Mouse (Mus musculus): ENCODE measurements around the gene Zfp629. TPM values are rescaled to one million over a fixed set of nuclear protein-coding genes. Genes with fewer than 3 reads are reported as not detected.

Gene Zfp629
- polyA plus RNA-seq, 1 experiment from 2014 or later = 35.8 TPM

GRCm38 (mm10) chr7:127588011-127588871, 27.4 kb downstream of the Zfp629 start, which contains the start of the genes Ccdc189 and Rnf40:
Gene Ccdc189 (minus strand): TSS chr7:127588595.
Gene Rnf40 (plus strand): TSS chr7:127588767.
- under 1% methylated on average over 50 of the region's 50 CpGs for WGBS
- peak within 1 kb of the TSS; percentile 87 for H3K9ac ChIP-seq
- peak within 1 kb of the TSS; percentile 78 for H3K27ac ChIP-seq
- peak; percentile 98 for ATAC-seq (ENCODE audit: low FRiP score)
- peak within 1 kb of the TSS; percentile 84 for H3K4me2 ChIP-seq (replicated peaks)
- peaks cover 19% of the 10 kb centered on the region for H3K4me1 ChIP-seq
- H3K27me3 ChIP-seq = no peaks in the 10 kb centered on the region
- peak within 1 kb of the TSS; percentile 84 for H3K4me3 ChIP-seq
- H3K36me3 ChIP-seq = peaks cover 49% of the 10 kb centered on the region
- no peaks in the 10 kb centered on the region for H3K9me3 ChIP-seq (replicated peaks)

GRCm38 (mm10) chr7:127587196-127587595, 28.4 kb downstream of the Zfp629 start:
- Histone ChIP-seq H3K4me2 (replicated peaks) (peak overlapping the region; percentile 84), H3K27me3 (no peaks in the 10 kb centered on the region), H3K4me3 (peak overlapping the region; percentile 84; the same call in 1 of the 2 replicates), H3K27ac (no peak overlapping the region), H3K36me3 (peaks cover 50% of the 10 kb centered on the region), H3K4me1 (peaks cover 19% of the 10 kb centered on the region), H3K9ac (peak overlapping the region; percentile 62), H3K9me3 (replicated peaks) (no peaks in the 10 kb centered on the region)
- ATAC-seq (ENCODE audit: low FRiP score) = no peak
- WGBS = 78% methylated on average over 5 of the region's 5 CpGs

DNA sequence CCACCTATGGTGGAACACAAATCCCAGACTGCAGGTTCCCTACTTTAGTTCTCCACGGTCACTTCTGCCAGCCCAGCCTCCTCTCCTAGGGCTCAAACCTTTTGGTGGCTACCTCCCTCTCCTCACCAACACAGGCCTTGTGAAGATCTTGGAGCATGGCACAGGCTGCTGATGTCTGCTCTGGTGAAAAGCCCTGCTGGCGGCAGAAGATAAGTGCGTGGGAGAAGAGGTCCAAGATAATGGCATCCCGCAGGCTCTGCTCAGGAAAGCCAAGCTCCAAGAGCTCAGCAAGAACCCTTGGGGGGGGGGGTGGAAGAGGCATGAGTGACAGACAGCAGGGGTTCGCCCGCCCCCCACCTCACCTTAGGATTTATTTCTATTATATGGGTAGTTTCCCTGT, 29.4 kb downstream of the Zfp629 start:
- no peak for ATAC-seq (ENCODE audit: low FRiP score)
- Histone ChIP-seq H3K36me3 (peaks cover 49% of the 10 kb centered on the region), H3K4me1 (peaks cover 19% of the 10 kb centered on the region), H3K4me2 (replicated peaks) (no peak overlapping the region), H3K9ac (no peak overlapping the region), H3K27ac (no peak overlapping the region), H3K27me3 (no peaks in the 10 kb centered on the region), H3K9me3 (replicated peaks) (no peaks in the 10 kb centered on the region), H3K4me3 (no peak overlapping the region)
- 91% methylated on average over 6 of the region's 6 CpGs for WGBS

- no peaks in the 10 kb centered on the region for H3K27me3 ChIP-seq
- no peak overlapping the region for H3K4me2 ChIP-seq (replicated peaks)
- H3K4me1 ChIP-seq = peaks cover 19% of the 10 kb centered on the region
- WGBS = 80% methylated on average over 7 of the region's 7 CpGs
- ATAC-seq (ENCODE audit: low FRiP score) = no peak
- H3K9me3 ChIP-seq (replicated peaks) = no peaks in the 10 kb centered on the region
- no peak overlapping the region for H3K9ac ChIP-seq
- peaks cover 46% of the 10 kb centered on the region for H3K36me3 ChIP-seq
- no peak overlapping the region for H3K27ac ChIP-seq
- H3K4me3 ChIP-seq = no peak overlapping the region
Observed at GRCm38 (mm10) chr7:127585031-127585430, 30.6 kb downstream of the Zfp629 start.

DNA sequence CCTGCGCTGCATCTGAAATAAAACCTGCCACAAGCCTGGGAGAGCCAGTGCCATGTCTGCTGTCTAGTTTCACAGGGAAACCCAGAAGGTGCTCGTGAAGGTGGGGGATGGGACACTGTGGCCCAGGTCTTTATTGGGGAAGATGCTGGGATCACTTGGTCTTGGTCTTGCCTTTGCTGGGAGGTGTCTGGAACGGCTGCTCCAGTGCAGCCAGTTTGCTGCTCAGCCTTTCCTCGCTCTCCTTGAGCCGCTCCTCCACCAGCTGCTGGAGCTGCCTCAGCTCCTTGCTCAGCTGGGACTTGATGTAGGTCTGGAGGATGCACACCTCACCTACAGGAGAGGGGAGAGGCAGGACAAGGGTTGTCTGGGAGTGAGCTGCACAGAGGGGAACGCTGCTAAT, 32.3 kb downstream of the Zfp629 start:
- Histone ChIP-seq H3K9ac (no peak overlapping the region), H3K27ac (no peak overlapping the region), H3K4me2 (replicated peaks) (no peak overlapping the region), H3K36me3 (peaks cover 61% of the 10 kb centered on the region), H3K9me3 (replicated peaks) (no peaks in the 10 kb centered on the region), H3K27me3 (no peaks in the 10 kb centered on the region), H3K4me1 (peaks cover 11% of the 10 kb centered on the region), H3K4me3 (no peak overlapping the region)
- no peak for ATAC-seq (ENCODE audit: low FRiP score)
- 95% methylated on average over 6 of the region's 6 CpGs for WGBS

DNA sequence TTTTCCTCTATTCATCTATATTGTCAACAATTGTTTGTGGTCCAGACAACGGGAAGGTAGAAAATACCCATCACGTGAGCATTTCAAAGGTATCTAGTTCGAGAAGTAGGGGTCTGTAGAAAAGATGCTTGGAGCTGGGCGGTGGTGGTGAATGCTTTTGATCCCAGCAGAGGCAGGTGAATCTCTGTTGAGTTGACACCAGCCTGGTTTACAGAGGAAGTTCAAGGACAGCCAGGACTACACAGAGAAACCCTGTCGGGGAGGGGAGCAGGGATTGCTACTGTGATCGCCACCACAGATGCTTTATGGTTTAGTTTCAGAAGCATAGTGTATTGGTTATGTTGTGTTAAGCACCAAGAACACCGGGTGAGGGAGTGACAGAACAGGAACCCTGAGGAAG, 41.5 kb downstream of the Zfp629 start:
- H3K9ac ChIP-seq = peak overlapping the region; percentile 93
- 30% methylated on average over 7 of the region's 7 CpGs for WGBS
- peak overlapping the region; percentile 84 for H3K4me3 ChIP-seq
- no peak for ATAC-seq (ENCODE audit: low FRiP score)
- H3K4me1 ChIP-seq = peaks cover 24% of the 10 kb centered on the region
- H3K36me3 ChIP-seq = peaks cover 25% of the 10 kb centered on the region
- peak overlapping the region; percentile 97 for H3K4me2 ChIP-seq (replicated peaks)
- no peaks in the 10 kb centered on the region for H3K27me3 ChIP-seq
- peak overlapping the region; percentile 79; the same call in 1 of the 2 replicates for H3K27ac ChIP-seq
- no peaks in the 10 kb centered on the region for H3K9me3 ChIP-seq (replicated peaks)

DNA sequence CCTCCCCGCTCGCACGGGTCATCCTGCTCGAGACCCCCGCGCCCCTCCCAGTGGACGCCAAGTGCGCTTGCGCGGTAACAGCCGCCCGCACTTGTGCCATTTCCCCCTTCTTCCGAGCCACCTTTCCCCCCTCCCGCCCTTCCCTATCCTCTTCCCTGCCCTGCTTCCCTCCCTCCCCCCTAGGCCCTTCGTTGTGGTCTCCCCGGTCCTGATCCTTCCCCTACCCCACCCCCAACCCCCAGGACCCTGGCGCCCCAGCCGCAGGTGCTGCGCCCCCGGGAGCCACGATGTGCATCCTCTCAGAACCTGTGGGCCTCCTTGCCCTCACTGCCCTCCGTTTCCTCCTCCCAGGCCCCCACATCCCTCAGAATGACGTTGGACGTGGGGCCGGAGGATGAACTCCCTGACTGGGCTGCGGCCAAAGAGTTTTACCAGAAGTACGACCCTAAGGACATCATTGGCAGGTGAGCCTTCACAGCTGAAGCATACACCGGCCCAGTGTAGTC, 42.0 kb downstream of the Zfp629 start:
- H3K4me1 ChIP-seq = peaks cover 24% of the 10 kb centered on the region
- H3K4me3 ChIP-seq = peak overlapping the region; percentile 84
- peak overlapping the region; percentile 93 for H3K9ac ChIP-seq
- peaks cover 26% of the 10 kb centered on the region for H3K36me3 ChIP-seq
- no peaks in the 10 kb centered on the region for H3K27me3 ChIP-seq
- no peaks in the 10 kb centered on the region for H3K9me3 ChIP-seq (replicated peaks)
- H3K4me2 ChIP-seq (replicated peaks) = peak overlapping the region; percentile 97
- peak overlapping the region; percentile 79 for H3K27ac ChIP-seq
- peak; percentile 81 for ATAC-seq (ENCODE audit: low FRiP score)
- under 1% methylated on average over 27 of the region's 28 CpGs for WGBS

- H3K9ac ChIP-seq = peak within 1 kb of the TSS; percentile 93
- H3K9me3 ChIP-seq (replicated peaks) = no peaks in the 10 kb centered on the region
- H3K27me3 ChIP-seq = no peaks in the 10 kb centered on the region
- peak within 1 kb of the TSS; percentile 97 for H3K4me2 ChIP-seq (replicated peaks)
- peaks cover 24% of the 10 kb centered on the region for H3K4me1 ChIP-seq
- H3K36me3 ChIP-seq = peaks cover 21% of the 10 kb centered on the region
- peak; percentile 99 for ATAC-seq (ENCODE audit: low FRiP score)
- WGBS = under 1% methylated on average over 17 of the region's 17 CpGs
- H3K27ac ChIP-seq = peak within 1 kb of the TSS; percentile 79
- peak within 1 kb of the TSS; percentile 84 for H3K4me3 ChIP-seq
Observed at GRCm38 (mm10) chr7:127572895-127573471, 42.6 kb downstream of the Zfp629 start, which contains the start of gene Phkg2. Gene Phkg2 (plus strand): TSS chr7:127573340.

DNA sequence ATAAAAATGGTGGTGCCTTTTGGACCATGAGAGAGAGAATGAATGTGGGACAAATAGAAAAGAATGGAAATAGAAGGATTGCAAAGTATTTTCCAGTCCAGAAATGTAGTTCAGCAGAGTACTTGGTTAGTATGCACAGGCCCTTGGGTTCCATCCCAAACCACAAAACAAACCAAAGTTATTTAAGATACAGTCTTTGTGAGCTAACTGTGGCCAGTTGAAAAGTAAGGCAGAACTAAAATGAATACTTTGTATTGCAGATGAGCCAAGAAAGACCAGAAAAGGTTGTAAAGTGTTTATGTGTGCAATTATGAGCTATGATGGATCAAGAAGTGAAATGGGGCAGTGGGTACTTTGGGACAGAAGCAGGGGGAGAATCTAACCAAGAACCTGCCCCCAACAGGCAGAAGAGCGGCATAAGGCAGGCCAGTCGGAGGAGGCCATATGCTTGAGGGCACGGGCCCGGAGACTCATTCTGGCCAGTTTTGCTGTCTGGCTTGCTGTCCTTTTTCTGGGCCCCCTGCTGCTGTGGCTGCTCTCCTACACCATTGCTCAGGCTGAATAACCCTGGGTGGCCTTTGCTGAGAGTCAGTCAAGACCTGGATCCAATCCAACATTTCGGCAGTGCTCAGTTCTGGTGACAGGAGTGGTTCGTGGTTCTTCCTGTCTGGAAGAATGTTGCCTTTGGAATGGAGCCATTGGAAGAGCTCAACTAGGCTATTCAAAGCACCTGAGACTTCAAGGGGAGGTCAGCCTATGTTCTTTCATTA, 51.0 kb downstream of the Zfp629 start:
- H3K9me3 ChIP-seq (replicated peaks) = no peaks in the 10 kb centered on the region
- 74% methylated on average over 6 of the region's 6 CpGs for WGBS
- no peak for ATAC-seq (ENCODE audit: low FRiP score)

DNA sequence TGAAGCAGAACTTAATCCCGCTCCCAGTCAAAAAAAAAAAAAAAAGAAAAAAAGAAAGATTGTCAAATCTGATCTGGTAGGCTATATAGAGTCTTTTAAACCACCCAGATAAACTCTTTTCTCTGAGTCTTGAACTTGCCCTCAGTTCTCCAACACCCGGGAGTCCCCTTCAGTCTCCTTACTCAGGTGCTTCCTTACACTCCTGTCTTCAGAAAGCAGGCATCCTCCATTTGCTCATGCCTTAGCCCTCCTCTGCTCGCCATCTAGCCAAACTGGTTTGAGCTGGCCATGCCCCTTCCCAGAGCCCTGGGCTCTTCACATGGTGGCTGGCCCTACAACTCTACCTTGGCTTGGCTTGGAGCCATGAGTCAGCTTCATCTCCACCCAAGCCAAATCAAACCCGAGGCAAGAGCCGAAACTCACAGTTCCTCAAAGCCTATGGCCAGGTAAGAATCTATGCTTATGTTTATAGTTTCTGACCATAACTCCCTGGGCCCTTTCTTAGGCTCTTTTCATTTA, 54.2 kb downstream of the Zfp629 start, which contains the start of gene Tmem265:
TSS of gene Tmem265 (plus strand) at position 51 of the 519 bp plus-strand sequence.
- WGBS = 92% methylated on average over 5 of the region's 5 CpGs
- Histone ChIP-seq H3K27me3 (no peaks in the 10 kb centered on the region), H3K9me3 (replicated peaks) (no peaks in the 10 kb centered on the region), H3K9ac (no peak within 1 kb of the TSS), H3K27ac (no peak within 1 kb of the TSS), H3K4me2 (replicated peaks) (no peak within 1 kb of the TSS), H3K4me3 (no peak within 1 kb of the TSS), H3K4me1 (no peaks in the 10 kb centered on the region), H3K36me3 (peaks cover 74% of the 10 kb centered on the region)
- no peak for ATAC-seq (ENCODE audit: low FRiP score)

More for the DNA sequence above, 51.0 kb downstream of the Zfp629 start:
- H3K4me2 ChIP-seq (replicated peaks) = no peak overlapping the region
- H3K4me3 ChIP-seq = no peak overlapping the region
- H3K27ac ChIP-seq = no peak overlapping the region
- H3K36me3 ChIP-seq = peaks cover 57% of the 10 kb centered on the region
- H3K27me3 ChIP-seq = no peaks in the 10 kb centered on the region
- H3K4me1 ChIP-seq = no peaks in the 10 kb centered on the region
- no peak overlapping the region for H3K9ac ChIP-seq

DNA sequence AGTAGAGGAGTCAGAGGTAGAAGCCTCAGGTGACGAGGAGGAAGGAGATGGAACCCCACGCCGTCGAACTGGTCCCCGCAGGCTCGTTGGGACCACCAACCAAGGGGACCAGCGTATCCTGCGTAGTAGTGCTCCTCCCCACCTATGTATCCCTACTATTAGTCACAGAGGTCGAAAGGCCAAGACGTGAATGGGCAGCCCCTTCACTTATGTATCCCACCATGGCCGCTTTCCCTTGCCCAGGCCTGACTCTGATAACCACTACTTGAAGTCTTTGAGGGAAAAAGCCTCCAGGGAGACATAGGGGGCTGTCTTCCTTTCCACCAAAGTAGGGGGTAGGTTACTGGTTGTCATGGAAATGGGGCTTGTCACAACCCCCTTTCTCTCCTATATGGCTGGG, 55.0 kb downstream of the Zfp629 start:
- no peaks in the 10 kb centered on the region for H3K4me1 ChIP-seq
- no peak for ATAC-seq (ENCODE audit: low FRiP score)
- WGBS = 93% methylated on average over 11 of the region's 11 CpGs
- H3K4me3 ChIP-seq = no peak overlapping the region
- no peak overlapping the region for H3K9ac ChIP-seq
- no peaks in the 10 kb centered on the region for H3K27me3 ChIP-seq
- no peaks in the 10 kb centered on the region for H3K9me3 ChIP-seq (replicated peaks)
- H3K4me2 ChIP-seq (replicated peaks) = no peak overlapping the region
- no peak overlapping the region for H3K27ac ChIP-seq
- H3K36me3 ChIP-seq = peaks cover 80% of the 10 kb centered on the region
